Mouse (Mus musculus) forebrain, embryonic 16.5 days (tissue): ENCODE results near the gene Ap2a2. TPM values are rescaled to one million over a fixed set of nuclear protein-coding genes. Genes with fewer than 3 reads are reported as not detected.
"Not testable (repeated sequence)": the region's sequence is repeated elsewhere in the genome, so short reads cannot be mapped to it uniquely, and the experiment has no call there.

Experiments used
- ATAC-seq: fragments of 200-750 bp; cut with Nextera tagmentation; 2 replicates; pipeline ENCODE4 v1.8.0; 2017; ENCODE audit warnings: mild to moderate bottlenecking, moderate library complexity
- H3K27ac ChIP-seq: fragments of 300-500 bp; sonication (generic); 2 replicates; pipeline ENCODE4 v1.5.1; 2014; ENCODE audit warnings: low read length, control low read depth
- H3K27me3 ChIP-seq: fragments of 300-500 bp; sonication (generic); replicated peaks from 2 replicates; pipeline ENCODE4 v1.6.1; 2014; ENCODE audit warnings: low read length; ENCODE audit not compliant: control insufficient read depth, insufficient read depth
- H3K36me3 ChIP-seq: fragments of 300-500 bp; sonication (generic); 2 replicates; pipeline ENCODE4 v1.6.1; 2014; ENCODE audit not compliant: control insufficient read depth, insufficient read depth
- H3K4me1 ChIP-seq: fragments of 300-500 bp; sonication (generic); replicated peaks from 2 replicates; pipeline ENCODE4 v1.6.1; 2014; ENCODE audit warnings: low read length; ENCODE audit not compliant: control insufficient read depth, insufficient read depth
- H3K4me2 ChIP-seq: fragments of 300-500 bp; sonication (generic); 2 replicates; pipeline ENCODE4 v1.6.1; 2014; ENCODE audit warnings: mild to moderate bottlenecking, low read length, control low read depth
- H3K4me3 ChIP-seq: fragments of 300-500 bp; sonication (generic); replicated peaks from 2 replicates; pipeline ENCODE4 v1.5.1; 2014; ENCODE audit warnings: mild to moderate bottlenecking, low read length, control low read depth
- H3K9ac ChIP-seq: fragments of 300-500 bp; sonication (generic); replicated peaks from 2 replicates; pipeline ENCODE4 v1.6.1; 2014; ENCODE audit warnings: low read depth, low read length, control low read depth
- H3K9me3 ChIP-seq: fragments of 300-500 bp; sonication (generic); 2 replicates; pipeline ENCODE4 v1.6.1; 2016; ENCODE audit warnings: low read length; ENCODE audit not compliant: control insufficient read depth
- WGBS: fragments of 180-500 bp; shearing (Covaris S2); extraction: QIAGEN DNeasy Blood & Tissue Kit; methylation state at CpG from one replicate; pipeline ENCODE4 v1.1.7; 2014; 5-methylcytosine and 5-hydroxymethylcytosine counted together
- polyA plus RNA-seq: library from polyadenylated mRNA; unstranded; fragments of >200 nt; fragmentation: Nextera tagmentation; extraction: Ambion mirVana; gene quantifications from 2 replicates; pipeline ENCODE4 v1.2.1, GENCODE M21; 2015

Gene Ap2a2
- polyA plus RNA-seq, 1 experiment from 2014 or later, result 123 TPM

DNA sequence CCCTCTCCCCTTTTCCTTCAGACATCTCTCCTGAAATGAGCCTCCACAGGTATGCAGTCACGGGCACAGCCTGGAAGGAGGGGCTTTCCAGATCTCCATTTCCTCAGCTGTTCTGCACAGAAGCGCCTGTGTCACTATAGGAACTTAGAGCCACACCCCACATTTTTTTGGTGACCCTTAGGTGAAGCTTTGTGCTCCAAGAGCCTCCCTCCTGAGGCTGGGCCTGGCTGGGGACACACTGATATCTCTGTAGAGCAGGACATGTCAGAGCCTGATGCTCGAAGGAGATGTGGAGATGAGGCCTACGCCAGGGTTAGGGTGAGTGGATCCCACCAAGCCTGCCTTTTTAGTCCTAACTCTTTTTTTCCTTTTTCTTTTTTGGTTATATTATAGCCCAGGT is 23.3 kb downstream of the Ap2a2 start:
- no peak for ATAC-seq
- H3K4me2 ChIP-seq, result no peak overlapping the region
- no peak overlapping the region for H3K9ac ChIP-seq
- WGBS, result 88% methylated on average over 4 of the region's 4 CpGs
- no peaks in the 10 kb centered on the region for H3K9me3 ChIP-seq
- no peak overlapping the region for H3K27ac ChIP-seq
- no peaks in the 10 kb centered on the region for H3K27me3 ChIP-seq
- no peaks in the 10 kb centered on the region for H3K4me1 ChIP-seq
- no peak overlapping the region for H3K4me3 ChIP-seq
- no peaks in the 10 kb centered on the region; the same call in 1 of the 2 replicates for H3K36me3 ChIP-seq

DNA sequence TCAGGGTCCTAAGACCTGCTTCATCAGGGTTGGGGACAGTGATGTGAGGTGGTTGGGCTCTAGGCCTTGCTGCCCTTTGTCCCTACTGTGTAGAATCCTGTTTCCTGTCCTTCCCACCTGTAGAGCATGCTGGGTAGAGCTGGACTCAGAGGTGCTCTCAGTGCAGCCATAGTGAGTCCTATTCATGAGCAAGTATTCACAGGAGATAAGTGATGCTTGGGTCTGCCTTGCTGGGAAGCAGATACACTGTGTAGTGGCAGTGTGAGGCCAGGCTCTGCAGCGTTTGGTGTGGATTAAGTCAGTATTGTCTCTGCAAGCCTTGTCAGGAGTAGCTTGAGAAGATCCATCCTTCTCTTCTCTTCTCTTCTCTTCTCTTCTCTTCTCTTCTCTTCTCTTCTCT is 23.9 kb downstream of the Ap2a2 start:
- 76% methylated on average over 1 of the region's 1 CpGs for WGBS
- H3K9me3 ChIP-seq, result no peaks in the 10 kb centered on the region
- H3K4me3 ChIP-seq, result no peak overlapping the region
- H3K27ac ChIP-seq, result no peak overlapping the region
- H3K36me3 ChIP-seq, result peaks cover 6% of the 10 kb centered on the region; the same call in 1 of the 2 replicates
- no peak overlapping the region for H3K4me2 ChIP-seq
- ATAC-seq, result no peak
- H3K27me3 ChIP-seq, result no peaks in the 10 kb centered on the region
- no peaks in the 10 kb centered on the region for H3K4me1 ChIP-seq
- H3K9ac ChIP-seq, result no peak overlapping the region

DNA sequence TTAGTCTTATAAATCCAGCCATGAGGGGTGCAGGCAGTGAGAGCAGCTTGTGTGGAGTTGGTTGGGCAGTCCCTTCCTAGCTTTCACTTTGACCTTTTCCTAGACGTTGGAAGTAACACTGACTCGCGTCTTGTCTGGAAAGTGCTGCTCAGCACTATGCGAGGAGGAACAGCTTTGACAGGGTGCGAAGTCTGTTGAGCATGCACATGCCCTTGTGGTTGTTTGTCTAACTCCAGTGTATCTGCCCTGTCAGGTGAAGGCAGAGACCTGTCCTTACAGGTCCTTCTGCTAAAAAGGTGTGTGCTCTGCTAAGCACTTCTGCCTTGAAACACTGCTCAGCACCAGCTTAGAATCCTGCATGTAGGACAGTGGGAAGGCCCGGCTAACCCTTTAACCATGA is 26.9 kb downstream of the Ap2a2 start:
- no peak for ATAC-seq
- 96% methylated on average over 6 of the region's 6 CpGs for WGBS
- Histone ChIP-seq H3K9me3 (no peaks in the 10 kb centered on the region), H3K4me1 (no peaks in the 10 kb centered on the region), H3K27me3 (no peaks in the 10 kb centered on the region), H3K4me3 (no peak overlapping the region), H3K36me3 (peaks cover 7% of the 10 kb centered on the region; the same call in 1 of the 2 replicates), H3K9ac (no peak overlapping the region), H3K27ac (no peak overlapping the region), H3K4me2 (no peak overlapping the region)

DNA sequence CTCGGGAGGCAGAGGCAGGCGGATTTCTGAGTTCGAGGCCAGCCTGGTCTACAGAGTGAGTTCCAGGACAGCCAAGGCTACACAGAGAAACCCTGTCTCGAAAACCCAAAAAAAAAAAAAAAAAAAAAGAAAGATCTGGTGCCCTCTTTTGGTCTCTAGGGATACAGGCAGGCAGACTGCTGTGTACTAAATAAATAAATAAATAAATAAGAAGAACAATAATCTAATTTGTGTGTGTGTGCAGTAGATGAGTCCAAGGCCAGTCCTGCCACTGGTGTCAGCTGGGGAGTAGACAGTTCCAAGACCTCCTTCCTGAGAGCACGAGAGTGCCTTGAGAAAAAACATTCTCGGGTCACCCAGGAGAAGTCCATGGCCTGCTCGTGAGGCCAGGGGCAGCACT is 28.3 kb downstream of the Ap2a2 start:
- H3K9me3 ChIP-seq, result not testable (repeated sequence)
- 93% methylated on average over 5 of the region's 7 CpGs for WGBS

DNA sequence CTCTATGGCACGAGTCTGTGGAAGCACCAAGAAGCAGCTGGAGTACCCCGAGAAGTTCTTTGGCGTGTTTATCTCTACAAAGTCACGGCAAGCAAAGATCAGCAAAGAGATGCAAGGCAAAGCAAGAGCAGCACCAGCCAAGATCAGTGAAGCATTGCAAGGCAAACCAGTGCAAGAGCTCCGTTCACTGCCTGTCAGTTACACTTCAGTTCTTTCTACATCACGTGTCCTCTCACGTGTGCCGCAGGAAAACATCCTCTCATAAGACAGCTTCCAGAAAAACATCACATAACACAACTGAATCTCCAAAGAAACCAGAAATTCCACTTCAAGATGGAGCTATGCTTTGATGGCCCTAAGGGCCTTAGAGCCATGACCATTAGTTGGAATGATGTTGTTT is 29.0 kb downstream of the Ap2a2 start:
- no peak overlapping the region for H3K9ac ChIP-seq
- no peak overlapping the region for H3K4me3 ChIP-seq
- peaks cover 7% of the 10 kb centered on the region; the same call in 1 of the 2 replicates for H3K36me3 ChIP-seq
- H3K9me3 ChIP-seq, result no peaks in the 10 kb centered on the region
- WGBS, result 94% methylated on average over 8 of the region's 8 CpGs
- no peak for ATAC-seq
- no peak overlapping the region for H3K4me2 ChIP-seq
- no peaks in the 10 kb centered on the region for H3K27me3 ChIP-seq
- no peaks in the 10 kb centered on the region for H3K4me1 ChIP-seq
- no peak overlapping the region for H3K27ac ChIP-seq

More for the DNA sequence above, 28.3 kb downstream of the Ap2a2 start:
- H3K4me2 ChIP-seq, H3K9ac ChIP-seq, ATAC-seq, H3K4me1 ChIP-seq, H3K27me3 ChIP-seq, H3K36me3 ChIP-seq, H3K4me3 ChIP-seq, H3K27ac ChIP-seq: not testable (repeated sequence)

DNA sequence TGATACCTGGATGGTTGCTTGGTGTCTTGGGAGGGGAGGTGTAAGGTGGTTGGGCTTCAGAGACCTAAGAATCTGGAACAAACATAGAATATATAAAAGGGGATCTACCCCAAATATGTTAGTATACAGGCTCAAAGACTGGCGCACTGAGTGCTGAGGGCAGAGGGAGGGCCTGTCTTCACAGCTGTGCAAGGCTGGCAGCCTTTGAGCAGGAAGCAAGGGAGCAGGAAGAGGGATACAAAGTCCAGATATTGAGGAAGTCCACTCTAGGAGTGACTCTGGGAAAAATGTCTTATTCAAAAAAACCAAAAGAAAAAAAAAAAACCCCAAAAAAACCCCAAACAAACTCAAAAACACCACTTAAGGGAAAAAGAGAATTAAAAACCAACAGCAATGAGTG is 30.1 kb downstream of the Ap2a2 start:
- H3K9me3 ChIP-seq, result no peaks in the 10 kb centered on the region
- no peaks in the 10 kb centered on the region for H3K27me3 ChIP-seq
- 77% methylated on average over 1 of the region's 1 CpGs for WGBS
- H3K4me3 ChIP-seq, result no peak overlapping the region
- H3K27ac ChIP-seq, result no peak overlapping the region
- H3K9ac ChIP-seq, result no peak overlapping the region
- no peaks in the 10 kb centered on the region for H3K4me1 ChIP-seq
- ATAC-seq, result no peak
- peaks cover 7% of the 10 kb centered on the region; the same call in 1 of the 2 replicates for H3K36me3 ChIP-seq
- H3K4me2 ChIP-seq, result no peak overlapping the region

DNA sequence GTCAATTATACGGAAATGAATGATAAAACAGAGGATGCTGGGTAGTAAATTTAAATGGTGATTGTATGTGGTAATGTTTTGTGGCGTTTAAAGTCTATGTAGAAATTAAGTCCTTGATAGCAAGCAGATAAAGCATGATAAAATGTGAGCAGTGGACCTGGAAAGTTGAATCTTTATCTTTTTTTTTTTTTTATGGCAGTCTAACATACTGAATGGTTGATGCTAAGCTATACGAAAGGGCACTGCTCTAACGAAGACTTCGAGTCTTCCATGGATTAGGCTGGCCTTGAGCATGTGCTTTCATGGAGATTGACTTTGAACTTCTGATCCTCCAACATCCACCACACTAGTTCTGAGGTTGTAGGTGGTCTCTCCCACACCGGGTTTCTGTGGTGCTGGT is 31.1 kb downstream of the Ap2a2 start:
- H3K27me3 ChIP-seq, result no peaks in the 10 kb centered on the region
- no peak overlapping the region for H3K4me2 ChIP-seq
- WGBS, result 93% methylated on average over 6 of the region's 6 CpGs
- no peak overlapping the region for H3K9ac ChIP-seq
- H3K27ac ChIP-seq, result no peak overlapping the region
- H3K36me3 ChIP-seq, result peaks cover 11% of the 10 kb centered on the region
- ATAC-seq, result no peak
- H3K9me3 ChIP-seq, result no peaks in the 10 kb centered on the region
- H3K4me3 ChIP-seq, result no peak overlapping the region
- H3K4me1 ChIP-seq, result no peaks in the 10 kb centered on the region

DNA sequence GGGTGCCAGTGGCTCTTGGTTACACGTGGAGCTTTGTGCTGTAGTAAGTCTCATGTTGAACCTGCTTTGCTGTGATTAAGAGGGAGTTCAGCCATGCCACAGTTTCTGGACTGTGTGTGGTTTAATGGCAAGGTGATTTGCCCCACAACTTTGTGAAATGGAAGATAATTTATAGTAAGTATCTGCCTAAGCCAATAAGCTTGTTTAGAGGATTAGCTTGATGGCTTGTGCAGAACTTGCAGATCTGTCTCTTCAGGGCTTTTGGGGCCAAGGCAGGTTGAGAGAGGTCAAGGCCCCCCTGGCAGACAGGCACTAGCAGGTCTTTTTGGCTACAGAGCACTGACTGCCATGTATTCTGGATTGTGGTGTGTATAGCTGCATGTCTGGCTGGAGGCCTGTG is 35.0 kb downstream of the Ap2a2 start:
- Histone ChIP-seq H3K9ac (no peak overlapping the region), H3K27me3 (no peaks in the 10 kb centered on the region), H3K4me3 (no peak overlapping the region), H3K9me3 (no peaks in the 10 kb centered on the region), H3K4me1 (no peaks in the 10 kb centered on the region), H3K27ac (no peak overlapping the region), H3K36me3 (peaks cover 17% of the 10 kb centered on the region), H3K4me2 (no peak overlapping the region)
- WGBS, result 84% methylated on average over 1 of the region's 1 CpGs
- no peak for ATAC-seq

DNA sequence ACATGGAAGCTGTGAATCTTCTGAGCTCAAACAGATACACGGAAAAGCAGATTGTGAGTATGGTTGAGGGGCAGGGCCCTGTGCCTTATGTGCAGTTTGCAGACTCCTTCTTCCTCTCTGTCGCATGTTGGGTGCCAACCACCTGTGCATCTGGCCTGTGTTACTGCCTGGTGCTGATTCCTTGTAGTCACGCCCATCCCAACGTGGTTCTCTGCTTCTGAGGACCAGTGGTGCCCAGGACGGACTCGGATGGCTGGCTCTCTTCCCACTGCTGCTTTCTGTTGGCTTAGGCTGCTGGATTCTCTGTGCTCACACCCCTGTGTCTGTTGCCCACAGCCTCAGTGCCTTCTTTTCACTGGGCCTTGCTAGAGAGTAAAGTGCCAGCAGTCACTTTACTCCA is 35.6 kb downstream of the Ap2a2 start:
- H3K9me3 ChIP-seq, result no peaks in the 10 kb centered on the region
- H3K9ac ChIP-seq, result no peak overlapping the region
- no peak overlapping the region for H3K4me2 ChIP-seq
- no peaks in the 10 kb centered on the region for H3K27me3 ChIP-seq
- H3K36me3 ChIP-seq, result peaks cover 22% of the 10 kb centered on the region
- H3K4me1 ChIP-seq, result no peaks in the 10 kb centered on the region
- ATAC-seq, result no peak
- WGBS, result 86% methylated on average over 6 of the region's 6 CpGs
- H3K4me3 ChIP-seq, result no peak overlapping the region
- no peak overlapping the region; the same call in 1 of the 2 replicates for H3K27ac ChIP-seq

DNA sequence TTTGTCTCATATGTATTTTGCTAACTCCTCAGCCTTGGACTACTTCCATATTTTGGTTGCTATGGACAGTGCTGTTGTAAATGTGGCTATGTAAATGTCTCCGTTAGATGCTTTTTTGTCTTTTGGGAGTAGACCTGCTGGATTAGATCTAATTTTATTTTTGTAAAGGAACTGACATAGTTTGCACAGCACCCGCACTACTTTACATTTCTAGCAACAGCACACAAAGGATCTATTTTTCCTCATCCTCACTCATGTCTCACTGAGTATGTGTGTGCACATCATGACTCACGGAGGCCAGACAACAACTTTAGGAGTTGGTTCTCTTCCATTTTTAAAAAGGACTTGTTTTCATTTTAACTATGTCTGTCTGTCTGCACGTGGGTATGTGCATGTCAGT is 45.7 kb downstream of the Ap2a2 start:
- H3K4me3 ChIP-seq, result no peak overlapping the region
- WGBS, result 81% methylated on average over 4 of the region's 4 CpGs
- H3K27ac ChIP-seq, result no peak overlapping the region
- ATAC-seq, result no peak
- H3K36me3 ChIP-seq, result peaks cover 19% of the 10 kb centered on the region
- H3K4me2 ChIP-seq, result no peak overlapping the region
- H3K27me3 ChIP-seq, result no peaks in the 10 kb centered on the region
- no peak overlapping the region for H3K9ac ChIP-seq
- no peaks in the 10 kb centered on the region for H3K9me3 ChIP-seq
- no peaks in the 10 kb centered on the region for H3K4me1 ChIP-seq
